Mouse (Mus musculus): ENCODE measurements at regions not wholly inside any gene's neighbourhood (a gene's known extent, or its start where the extent isn't known, plus 50 kb on each side); places are given as distances from the start of the nearest gene placed in this dataset.

DNA sequence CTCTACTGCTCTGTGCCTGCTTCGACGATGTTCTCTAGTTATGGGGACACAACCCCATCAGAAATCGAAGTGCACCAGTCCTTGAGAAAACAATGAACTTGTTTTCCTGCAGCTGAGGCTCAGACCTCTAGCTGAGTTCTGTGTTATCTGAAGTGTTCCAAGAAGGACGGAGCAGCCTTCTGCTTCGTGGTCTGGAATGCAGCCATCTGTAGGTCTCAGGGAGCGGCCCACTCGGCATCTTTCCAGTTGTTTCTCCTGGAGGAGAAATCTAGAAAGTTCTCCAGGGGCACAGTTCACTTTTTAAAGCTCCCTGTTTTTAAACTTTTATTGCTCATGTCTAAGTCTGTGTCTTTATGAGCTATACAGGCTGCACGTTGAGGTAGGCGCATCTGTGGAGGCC lies 264.3 kb downstream of the Gadd45g start:
- TF ChIP-seq POLR2A (IDR thresholded peaks at IDR 0.05; ENCODE audit: insufficient read depth, low read depth, low read length) (no peak), CTCF (IDR thresholded peaks at IDR 0.05; ENCODE audit: insufficient read depth, low read depth, low read length) (no peak)

All from olfactory bulb, adult 2 months (tissue).